Mouse (Mus musculus) hindbrain, embryonic 14.5 days (tissue): ENCODE measurements around the gene Lrrc31. TPM values are rescaled to one million over a fixed set of nuclear protein-coding genes. Genes with fewer than 3 reads are reported as not detected.

ENCODE experiments used
- ATAC-seq: fragments of 200-750 bp; cut with Nextera tagmentation; 2 replicates; pipeline ENCODE4 v1.8.0; 2017; ENCODE audit warnings: moderate number of reproducible peaks, mild to moderate bottlenecking, moderate TSS enrichment, moderate library complexity; ENCODE audit not compliant: low FRiP score
- DNase-seq: peaks from one replicate; pipeline ENCODE4 v3.0.0-alpha.2; 2015; ENCODE audit warnings: low spot score
- H3K27ac ChIP-seq: fragments of 300-500 bp; sonication (generic); 2 replicates; pipeline ENCODE4 v1.5.1; 2014; ENCODE audit warnings: mild to moderate bottlenecking, moderate library complexity
- H3K27me3 ChIP-seq: fragments of 300-500 bp; sonication (generic); 2 replicates; pipeline ENCODE4 v1.6.1; 2014; ENCODE audit warnings: mild to moderate bottlenecking, low read length, mixed read lengths; ENCODE audit not compliant: control insufficient read depth, insufficient read depth
- H3K36me3 ChIP-seq: fragments of 300-500 bp; sonication (generic); replicated peaks from 2 replicates; pipeline ENCODE4 v1.6.1; 2014; ENCODE audit not compliant: control insufficient read depth, insufficient read depth
- H3K4me1 ChIP-seq: fragments of 300-500 bp; sonication (generic); replicated peaks from 2 replicates; pipeline ENCODE4 v1.6.1; 2014; ENCODE audit warnings: antibody characterized with exemption, low read length, mixed read lengths; ENCODE audit not compliant: control insufficient read depth, insufficient read depth
- H3K4me2 ChIP-seq: fragments of 300-500 bp; sonication (generic); replicated peaks from 2 replicates; pipeline ENCODE4 v1.6.1; 2014; ENCODE audit warnings: mild to moderate bottlenecking, moderate library complexity
- H3K4me3 ChIP-seq: fragments of 300-500 bp; sonication (generic); replicated peaks from 2 replicates; pipeline ENCODE4 v1.5.1; 2014; ENCODE audit warnings: mild to moderate bottlenecking, low read length
- H3K9ac ChIP-seq: fragments of 300-500 bp; sonication (generic); 2 replicates; pipeline ENCODE4 v1.6.1; 2014
- H3K9me3 ChIP-seq: fragments of 300-500 bp; sonication (generic); 2 replicates; pipeline ENCODE4 v1.6.1; 2016; ENCODE audit warnings: low read length; ENCODE audit not compliant: control insufficient read depth
- WGBS: fragments of 180-500 bp; shearing (Covaris S2); extraction: QIAGEN DNeasy Blood & Tissue Kit; methylation state at CpG from one replicate; pipeline ENCODE4 v1.1.7; 2014; 5-methylcytosine and 5-hydroxymethylcytosine counted together
- polyA plus RNA-seq: library from polyadenylated mRNA; unstranded; fragments of >200 nt; fragmentation: Nextera tagmentation; extraction: Ambion mirVana; gene quantifications from 2 replicates; pipeline ENCODE4 v1.2.1, GENCODE M21; 2014

The Lrrc31 gene
- polyA plus RNA-seq, 1 experiment from 2014 or later, result not detected

- DNase-seq (no peak), ATAC-seq (no peak)
- no peak overlapping the region for H3K4me3 ChIP-seq
- no peaks in the 10 kb centered on the region for H3K36me3 ChIP-seq
- H3K9ac ChIP-seq, result no peak overlapping the region
- no peaks in the 10 kb centered on the region for H3K9me3 ChIP-seq
- WGBS, result 84% methylated on average over 10 of the region's 10 CpGs
- H3K27ac ChIP-seq, result no peak overlapping the region
- no peaks in the 10 kb centered on the region for H3K4me1 ChIP-seq
- no peak overlapping the region for H3K4me2 ChIP-seq
- H3K27me3 ChIP-seq, result no peaks in the 10 kb centered on the region
Measured at GRCm38 (mm10) chr3:30724848-30725465, 25.3 kb upstream of the Lrrc31 start.

- Histone ChIP-seq H3K36me3 (no peaks in the 10 kb centered on the region), H3K4me2 (no peak overlapping the region), H3K27me3 (no peaks in the 10 kb centered on the region), H3K9me3 (no peaks in the 10 kb centered on the region), H3K4me3 (no peak overlapping the region), H3K4me1 (no peaks in the 10 kb centered on the region), H3K9ac (no peak overlapping the region), H3K27ac (no peak overlapping the region)
- ATAC-seq, result no peak
- DNase-seq, result no peak
- 51% methylated on average over 10 of the region's 10 CpGs for WGBS
Measured at GRCm38 (mm10) chr3:30724105-30724824, 24.6 kb upstream of the Lrrc31 start.

- ATAC-seq (no peak; the same call in 1 of the 2 replicates), DNase-seq (no peak)
- H3K4me3 ChIP-seq, result no peak overlapping the region
- WGBS, result 50% methylated on average over 5 of the region's 5 CpGs
- H3K9me3 ChIP-seq, result no peaks in the 10 kb centered on the region
- no peak overlapping the region for H3K9ac ChIP-seq
- H3K36me3 ChIP-seq, result no peaks in the 10 kb centered on the region
- no peaks in the 10 kb centered on the region for H3K27me3 ChIP-seq
- no peak overlapping the region for H3K4me2 ChIP-seq
- H3K4me1 ChIP-seq, result no peaks in the 10 kb centered on the region
- H3K27ac ChIP-seq, result no peak overlapping the region
Measured at GRCm38 (mm10) chr3:30723179-30723578, 23.5 kb upstream of the Lrrc31 start.

GRCm38 (mm10) chr3:30722461-30722860 is 22.8 kb upstream of the Lrrc31 start:
- Histone ChIP-seq H3K9ac (no peak overlapping the region), H3K4me2 (no peak overlapping the region), H3K9me3 (no peaks in the 10 kb centered on the region), H3K4me3 (no peak overlapping the region), H3K27ac (no peak overlapping the region), H3K36me3 (no peaks in the 10 kb centered on the region), H3K4me1 (no peaks in the 10 kb centered on the region), H3K27me3 (no peaks in the 10 kb centered on the region)
- WGBS, result 88% methylated on average over 2 of the region's 2 CpGs
- DNase-seq (no peak), ATAC-seq (no peak)

GRCm38 (mm10) chr3:30722036-30722435 is 22.4 kb upstream of the Lrrc31 start:
- Histone ChIP-seq H3K27me3 (no peaks in the 10 kb centered on the region), H3K36me3 (no peaks in the 10 kb centered on the region), H3K9ac (no peak overlapping the region), H3K9me3 (no peaks in the 10 kb centered on the region), H3K4me2 (no peak overlapping the region), H3K4me3 (no peak overlapping the region), H3K4me1 (no peaks in the 10 kb centered on the region), H3K27ac (no peak overlapping the region)
- DNase-seq, result no peak
- WGBS, result 88% methylated on average over 4 of the region's 4 CpGs
- ATAC-seq, result no peak

GRCm38 (mm10) chr3:30718649-30719048 is 19.0 kb upstream of the Lrrc31 start:
- Histone ChIP-seq H3K36me3 (no peaks in the 10 kb centered on the region), H3K4me3 (no peak overlapping the region), H3K4me1 (no peaks in the 10 kb centered on the region), H3K27me3 (no peaks in the 10 kb centered on the region), H3K9ac (no peak overlapping the region), H3K4me2 (no peak overlapping the region), H3K9me3 (no peaks in the 10 kb centered on the region), H3K27ac (no peak overlapping the region)
- ATAC-seq (no peak), DNase-seq (no peak)
- WGBS, result 94% methylated on average over 3 of the region's 3 CpGs

- no peaks in the 10 kb centered on the region for H3K9me3 ChIP-seq
- ATAC-seq (no peak), DNase-seq (no peak)
Measured at GRCm38 (mm10) chr3:30713334-30713733, 13.7 kb upstream of the Lrrc31 start.

GRCm38 (mm10) chr3:30710191-30710590 is 10.5 kb upstream of the Lrrc31 start:
- H3K9ac ChIP-seq, result no peak overlapping the region
- no peaks in the 10 kb centered on the region for H3K36me3 ChIP-seq
- no peaks in the 10 kb centered on the region for H3K4me1 ChIP-seq
- H3K4me3 ChIP-seq, result no peak overlapping the region
- no peak overlapping the region for H3K4me2 ChIP-seq
- ATAC-seq, result no peak
- H3K27me3 ChIP-seq, result no peaks in the 10 kb centered on the region
- no peak for DNase-seq
- no peaks in the 10 kb centered on the region for H3K9me3 ChIP-seq
- no peak overlapping the region for H3K27ac ChIP-seq
- 87% methylated on average over 6 of the region's 6 CpGs for WGBS

More at GRCm38 (mm10) chr3:30713334-30713733, 13.7 kb upstream of the Lrrc31 start:
- Histone ChIP-seq H3K27ac (no peak overlapping the region), H3K27me3 (no peaks in the 10 kb centered on the region), H3K4me1 (no peaks in the 10 kb centered on the region), H3K4me2 (no peak overlapping the region), H3K36me3 (no peaks in the 10 kb centered on the region), H3K4me3 (no peak overlapping the region), H3K9ac (no peak overlapping the region)
- 88% methylated on average over 1 of the region's 1 CpGs for WGBS

- Histone ChIP-seq H3K9ac (no peak overlapping the region), H3K9me3 (no peaks in the 10 kb centered on the region), H3K4me3 (no peak overlapping the region), H3K4me1 (no peaks in the 10 kb centered on the region), H3K27me3 (no peaks in the 10 kb centered on the region), H3K36me3 (no peaks in the 10 kb centered on the region), H3K4me2 (no peak overlapping the region), H3K27ac (no peak overlapping the region)
- no peak for DNase-seq
- WGBS, result 84% methylated on average over 4 of the region's 4 CpGs
- ATAC-seq, result no peak
Measured at GRCm38 (mm10) chr3:30706614-30707276, 7.1 kb upstream of the Lrrc31 start.
